Mouse (Mus musculus): ENCODE results near the gene Edn2. TPM values are rescaled to one million over a fixed set of nuclear protein-coding genes. Genes with fewer than 3 reads are reported as not detected.

Edn2 gene
- polyA plus RNA-seq, 1 experiment from 2014 or later, result 1.0 TPM

- Histone ChIP-seq H3K9ac (ENCODE audit: low read length) (no peak overlapping the region), H3K4me1 (ENCODE audit: control insufficient read depth in 2 of 2, insufficient read depth in 2 of 2, low read length in 2 of 2) (peaks cover 5 to 9% of the 10 kb centered on the region in 2 experiments; a peak in 1 of 4 replicates), H3K27ac (replicated peaks in 1 of 2; ENCODE audit: control insufficient read depth in 1 of 2, insufficient read depth in 1 of 2, low read depth in 2 of 2, low read length in 2 of 2) (no peak overlapping the region), H3K9me3 (ENCODE audit: control insufficient read depth, low read length) (no peaks in the 10 kb centered on the region), H3K4me2 (ENCODE audit: low read length) (no peak overlapping the region), H3K27me3 (ENCODE audit: control insufficient read depth, insufficient read depth, low read length) (peaks cover 10% of the 10 kb centered on the region), H3K4me3 (ENCODE audit: control insufficient read depth in 1 of 2, insufficient read depth in 1 of 2, low read depth in 1 of 2, low read length in 2 of 2) (no peak overlapping the region), H3K36me3 (ENCODE audit: control insufficient read depth, insufficient read depth, low read length) (no peaks in the 10 kb centered on the region)
- WGBS, result 82% methylated on average over 6 of the region's 6 CpGs
- no peak for ATAC-seq (ENCODE audit: insufficient number of reproducible peaks, insufficient read depth, low FRiP score, low read depth)
These were observed 27.2 kb downstream of the Edn2 start for GRCm38 (mm10) chr4:120188204-120188603.

- H3K9me3 ChIP-seq (ENCODE audit: control insufficient read depth, low read length), result no peaks in the 10 kb centered on the region
- no peak overlapping the region for H3K4me3 ChIP-seq (ENCODE audit: control insufficient read depth in 1 of 2, insufficient read depth in 1 of 2, low read depth in 1 of 2, low read length in 2 of 2)
- no peak overlapping the region for H3K27ac ChIP-seq (replicated peaks in 1 of 2; ENCODE audit: control insufficient read depth in 1 of 2, insufficient read depth in 1 of 2, low read depth in 2 of 2, low read length in 2 of 2)
- no peak overlapping the region for H3K4me2 ChIP-seq (ENCODE audit: low read length)
- ATAC-seq (ENCODE audit: insufficient number of reproducible peaks, insufficient read depth, low FRiP score, low read depth), result no peak; the same call in 1 of the 2 replicates
- no peak overlapping the region for H3K9ac ChIP-seq (ENCODE audit: low read length)
- peaks cover 9% of the 10 kb centered on the region for H3K27me3 ChIP-seq (ENCODE audit: control insufficient read depth, insufficient read depth, low read length)
- 75% methylated on average over 10 of the region's 10 CpGs for WGBS
- H3K4me1 ChIP-seq (ENCODE audit: control insufficient read depth in 2 of 2, insufficient read depth in 2 of 2, low read length in 2 of 2), result peaks cover 5 to 9% of the 10 kb centered on the region in 2 experiments; a peak in 1 of 4 replicates
- H3K36me3 ChIP-seq (ENCODE audit: control insufficient read depth, insufficient read depth, low read length), result no peaks in the 10 kb centered on the region
These were observed 27.7 kb downstream of the Edn2 start for GRCm38 (mm10) chr4:120188651-120189161.

GRCm38 (mm10) chr4:120189941-120190340 lies 28.9 kb downstream of the Edn2 start:
- no peak for ATAC-seq (ENCODE audit: insufficient number of reproducible peaks, insufficient read depth, low FRiP score, low read depth)
- H3K4me1 ChIP-seq (ENCODE audit: control insufficient read depth in 2 of 2, insufficient read depth in 2 of 2, low read length in 2 of 2), result peaks cover 5 to 9% of the 10 kb centered on the region in 2 experiments; a peak in 1 of 4 replicates
- 40% methylated on average over 2 of the region's 2 CpGs for WGBS
- no peak overlapping the region for H3K9ac ChIP-seq (ENCODE audit: low read length)
- H3K4me2 ChIP-seq (ENCODE audit: low read length), result no peak overlapping the region
- no peak overlapping the region for H3K27ac ChIP-seq (replicated peaks in 1 of 2; ENCODE audit: control insufficient read depth in 1 of 2, insufficient read depth in 1 of 2, low read depth in 2 of 2, low read length in 2 of 2)
- H3K27me3 ChIP-seq (ENCODE audit: control insufficient read depth, insufficient read depth, low read length), result peaks cover 7% of the 10 kb centered on the region
- no peak overlapping the region for H3K4me3 ChIP-seq (ENCODE audit: control insufficient read depth in 1 of 2, insufficient read depth in 1 of 2, low read depth in 1 of 2, low read length in 2 of 2)
- no peaks in the 10 kb centered on the region for H3K36me3 ChIP-seq (ENCODE audit: control insufficient read depth, insufficient read depth, low read length)
- no peaks in the 10 kb centered on the region for H3K9me3 ChIP-seq (ENCODE audit: control insufficient read depth, low read length)

- no peak for ATAC-seq (ENCODE audit: insufficient number of reproducible peaks, insufficient read depth, low FRiP score, low read depth)
- no peaks in the 10 kb centered on the region for H3K9me3 ChIP-seq (ENCODE audit: control insufficient read depth, low read length)
- WGBS, result 83% methylated on average over 2 of the region's 2 CpGs
These were observed 31.0 kb downstream of the Edn2 start for GRCm38 (mm10) chr4:120191987-120192386.

GRCm38 (mm10) chr4:120194026-120194425 lies 33.0 kb downstream of the Edn2 start:
- Histone ChIP-seq H3K9me3 (ENCODE audit: control insufficient read depth, low read length) (no peaks in the 10 kb centered on the region), H3K4me1 (ENCODE audit: control insufficient read depth in 2 of 2, insufficient read depth in 2 of 2, low read length in 2 of 2) (0 out of 4 replicates have a peak, but pooled peaks cover 2% of the 10 kb centered on the region in 2 experiments), H3K9ac (ENCODE audit: low read length) (no peak overlapping the region), H3K36me3 (ENCODE audit: control insufficient read depth, insufficient read depth, low read length) (no peaks in the 10 kb centered on the region), H3K4me3 (ENCODE audit: control insufficient read depth in 1 of 2, insufficient read depth in 1 of 2, low read depth in 1 of 2, low read length in 2 of 2) (no peak overlapping the region), H3K4me2 (ENCODE audit: low read length) (no peak overlapping the region), H3K27me3 (ENCODE audit: control insufficient read depth, insufficient read depth, low read length) (no peaks in the 10 kb centered on the region), H3K27ac (replicated peaks in 1 of 2; ENCODE audit: control insufficient read depth in 1 of 2, insufficient read depth in 1 of 2, low read depth in 2 of 2, low read length in 2 of 2) (no peak overlapping the region)
- WGBS, result 73% methylated on average over 5 of the region's 5 CpGs
- no peak for ATAC-seq (ENCODE audit: insufficient number of reproducible peaks, insufficient read depth, low FRiP score, low read depth)

More at GRCm38 (mm10) chr4:120191987-120192386, 31.0 kb downstream of the Edn2 start:
- H3K9ac ChIP-seq (ENCODE audit: low read length), result no peak overlapping the region
- no peak overlapping the region for H3K4me3 ChIP-seq (ENCODE audit: control insufficient read depth in 1 of 2, insufficient read depth in 1 of 2, low read depth in 1 of 2, low read length in 2 of 2)
- H3K4me2 ChIP-seq (ENCODE audit: low read length), result no peak overlapping the region
- peaks cover 5 to 9% of the 10 kb centered on the region in 2 experiments; a peak in 1 of 4 replicates for H3K4me1 ChIP-seq (ENCODE audit: control insufficient read depth in 2 of 2, insufficient read depth in 2 of 2, low read length in 2 of 2)
- H3K36me3 ChIP-seq (ENCODE audit: control insufficient read depth, insufficient read depth, low read length), result no peaks in the 10 kb centered on the region
- no peak overlapping the region for H3K27ac ChIP-seq (replicated peaks in 1 of 2; ENCODE audit: control insufficient read depth in 1 of 2, insufficient read depth in 1 of 2, low read depth in 2 of 2, low read length in 2 of 2)
- no peaks in the 10 kb centered on the region for H3K27me3 ChIP-seq (ENCODE audit: control insufficient read depth, insufficient read depth, low read length)

- H3K9me3 ChIP-seq (ENCODE audit: control insufficient read depth, low read length), result no peaks in the 10 kb centered on the region
- peaks cover 7% of the 10 kb centered on the region in 2 experiments; a peak in 1 of 4 replicates for H3K4me1 ChIP-seq (ENCODE audit: control insufficient read depth in 2 of 2, insufficient read depth in 2 of 2, low read length in 2 of 2)
- H3K4me3 ChIP-seq (ENCODE audit: control insufficient read depth in 1 of 2, insufficient read depth in 1 of 2, low read depth in 1 of 2, low read length in 2 of 2), result no peak overlapping the region
- no peaks in the 10 kb centered on the region for H3K27me3 ChIP-seq (ENCODE audit: control insufficient read depth, insufficient read depth, low read length)
- H3K27ac ChIP-seq (replicated peaks in 1 of 2; ENCODE audit: control insufficient read depth in 1 of 2, insufficient read depth in 1 of 2, low read depth in 2 of 2, low read length in 2 of 2), result no peak overlapping the region
- H3K4me2 ChIP-seq (ENCODE audit: low read length), result no peak overlapping the region
- no peak overlapping the region for H3K9ac ChIP-seq (ENCODE audit: low read length)
- ATAC-seq (ENCODE audit: insufficient number of reproducible peaks, insufficient read depth, low FRiP score, low read depth), result no peak
- no peaks in the 10 kb centered on the region for H3K36me3 ChIP-seq (ENCODE audit: control insufficient read depth, insufficient read depth, low read length)
These were observed 34.0 kb downstream of the Edn2 start for GRCm38 (mm10) chr4:120194965-120195364.

- H3K27ac ChIP-seq (replicated peaks in 1 of 2; ENCODE audit: control insufficient read depth in 1 of 2, insufficient read depth in 1 of 2, low read depth in 2 of 2, low read length in 2 of 2), result no peak overlapping the region
- H3K9ac ChIP-seq (ENCODE audit: low read length), result no peak overlapping the region
- 39% methylated on average over 9 of the region's 9 CpGs for WGBS
- no peaks in the 10 kb centered on the region for H3K36me3 ChIP-seq (ENCODE audit: control insufficient read depth, insufficient read depth, low read length)
- peaks cover 17 to 20% of the 10 kb centered on the region in 2 experiments for H3K4me1 ChIP-seq (ENCODE audit: control insufficient read depth in 2 of 2, insufficient read depth in 2 of 2, low read length in 2 of 2)
- H3K4me2 ChIP-seq (ENCODE audit: low read length), result no peak overlapping the region
- H3K4me3 ChIP-seq (ENCODE audit: control insufficient read depth in 1 of 2, insufficient read depth in 1 of 2, low read depth in 1 of 2, low read length in 2 of 2), result no peak overlapping the region
- H3K27me3 ChIP-seq (ENCODE audit: control insufficient read depth, insufficient read depth, low read length), result no peaks in the 10 kb centered on the region
- no peak; the same call in 1 of the 2 replicates for ATAC-seq (ENCODE audit: insufficient number of reproducible peaks, insufficient read depth, low FRiP score, low read depth)
- H3K9me3 ChIP-seq (ENCODE audit: control insufficient read depth, low read length), result no peaks in the 10 kb centered on the region
These were observed 38.3 kb downstream of the Edn2 start for GRCm38 (mm10) chr4:120199184-120199885.
